Mouse (Mus musculus) hindbrain, embryonic 15.5 days (tissue): ENCODE results near the gene Srbd1. TPM values are rescaled to one million over a fixed set of nuclear protein-coding genes. Genes with fewer than 3 reads are reported as not detected.

ENCODE experiments used
- ATAC-seq: fragments of 200-750 bp; cut with Nextera tagmentation; 2 replicates; pipeline ENCODE4 v1.8.0; 2017; ENCODE audit warnings: low read depth, moderate number of reproducible peaks, moderate TSS enrichment; ENCODE audit not compliant: low FRiP score
- H3K27ac ChIP-seq: fragments of 300-500 bp; sonication (generic); replicated peaks from 2 replicates; pipeline ENCODE4 v1.5.1; 2015; ENCODE audit warnings: mild to moderate bottlenecking, inconsistent platforms
- H3K27me3 ChIP-seq: fragments of 300-500 bp; sonication (generic); 2 replicates; pipeline ENCODE4 v1.6.1; 2015; ENCODE audit warnings: control low read depth, inconsistent platforms
- H3K36me3 ChIP-seq: fragments of 300-500 bp; sonication (generic); 2 replicates; pipeline ENCODE4 v1.6.1; 2015; ENCODE audit warnings: control low read depth, inconsistent platforms
- H3K4me1 ChIP-seq: fragments of 300-500 bp; sonication (generic); replicated peaks from 2 replicates; pipeline ENCODE4 v1.6.1; 2015; ENCODE audit warnings: control low read depth, inconsistent platforms
- H3K4me2 ChIP-seq: fragments of 300-500 bp; sonication (generic); 2 replicates; pipeline ENCODE4 v1.6.1; 2015; ENCODE audit warnings: moderate library complexity, mild to moderate bottlenecking, inconsistent platforms
- H3K4me3 ChIP-seq: fragments of 300-500 bp; sonication (generic); 2 replicates; pipeline ENCODE4 v1.5.1; 2015; ENCODE audit warnings: mild to moderate bottlenecking, inconsistent platforms
- H3K9ac ChIP-seq: fragments of 300-500 bp; sonication (generic); 2 replicates; pipeline ENCODE4 v1.6.1; 2015; ENCODE audit warnings: inconsistent platforms
- H3K9me3 ChIP-seq: fragments of 300-500 bp; sonication (generic); 2 replicates; pipeline ENCODE4 v1.6.1; 2016; ENCODE audit warnings: control low read depth, inconsistent platforms
- WGBS: fragments of 180-500 bp; shearing (Covaris S2); methylation state at CpG from one replicate; pipeline ENCODE4 v1.1.7; 2015; 5-methylcytosine and 5-hydroxymethylcytosine counted together
- polyA plus RNA-seq: library from polyadenylated mRNA; unstranded; fragments of >200 nt; fragmentation: Nextera tagmentation; extraction: Ambion mirVana; gene quantifications from 2 replicates; pipeline ENCODE4 v1.2.1, GENCODE M21; 2015

Gene Srbd1
- polyA plus RNA-seq, 1 experiment from 2014 or later = 14.8 TPM

DNA sequence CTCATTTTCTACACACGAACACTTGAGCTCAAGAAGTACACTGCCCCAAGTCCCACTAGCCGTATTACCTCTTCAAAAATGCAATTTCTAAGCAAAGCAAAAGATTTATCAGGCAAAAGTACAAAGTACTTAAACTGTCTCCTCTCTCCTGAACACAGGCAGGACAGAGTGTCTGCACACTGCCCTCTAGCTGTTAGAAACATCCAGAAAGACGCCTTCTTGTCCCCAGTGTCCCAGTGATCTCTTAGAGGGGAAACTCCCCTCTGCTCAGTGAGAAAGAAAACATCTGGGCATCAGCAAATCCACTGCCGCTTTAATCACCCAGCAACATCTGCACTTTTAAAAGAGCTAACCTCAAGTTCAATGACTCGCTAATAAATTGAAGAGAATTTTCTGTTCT is 12.4 kb downstream of the Srbd1 start:
- H3K9ac ChIP-seq = no peak overlapping the region
- H3K4me2 ChIP-seq = no peak overlapping the region
- H3K27ac ChIP-seq = no peak overlapping the region
- H3K9me3 ChIP-seq = no peaks in the 10 kb centered on the region
- H3K4me1 ChIP-seq = no peaks in the 10 kb centered on the region
- peaks cover 20% of the 10 kb centered on the region for H3K36me3 ChIP-seq
- H3K27me3 ChIP-seq = no peaks in the 10 kb centered on the region
- no peak for ATAC-seq
- WGBS = 78% methylated on average over 5 of the region's 5 CpGs
- no peak overlapping the region for H3K4me3 ChIP-seq

DNA sequence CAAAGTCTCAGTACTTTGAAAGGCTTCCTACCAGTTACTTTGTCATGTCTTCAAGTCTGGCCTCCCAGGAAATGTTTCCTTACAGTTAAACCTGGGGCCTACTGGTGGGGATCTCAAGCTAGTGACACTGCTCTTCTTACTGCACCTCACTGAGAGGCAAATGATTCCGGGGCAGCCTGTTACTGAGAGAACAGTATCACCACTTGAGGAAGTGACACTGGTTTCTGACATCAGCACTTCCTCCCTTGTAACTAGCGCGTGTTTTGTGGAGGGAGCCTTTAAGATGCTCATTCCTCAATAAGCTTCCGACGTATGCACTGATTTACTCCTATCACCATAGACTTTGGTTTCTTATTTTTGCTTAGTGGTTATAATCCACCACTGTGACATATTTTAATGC is 16.8 kb downstream of the Srbd1 start:
- H3K9me3 ChIP-seq = no peaks in the 10 kb centered on the region
- no peak overlapping the region for H3K27ac ChIP-seq
- H3K36me3 ChIP-seq = peaks cover 4% of the 10 kb centered on the region; the same call in 1 of the 2 replicates
- WGBS = 93% methylated on average over 5 of the region's 5 CpGs
- no peaks in the 10 kb centered on the region for H3K4me1 ChIP-seq
- H3K4me3 ChIP-seq = no peak overlapping the region
- H3K9ac ChIP-seq = no peak overlapping the region
- H3K27me3 ChIP-seq = no peaks in the 10 kb centered on the region
- no peak overlapping the region for H3K4me2 ChIP-seq
- ATAC-seq = no peak

DNA sequence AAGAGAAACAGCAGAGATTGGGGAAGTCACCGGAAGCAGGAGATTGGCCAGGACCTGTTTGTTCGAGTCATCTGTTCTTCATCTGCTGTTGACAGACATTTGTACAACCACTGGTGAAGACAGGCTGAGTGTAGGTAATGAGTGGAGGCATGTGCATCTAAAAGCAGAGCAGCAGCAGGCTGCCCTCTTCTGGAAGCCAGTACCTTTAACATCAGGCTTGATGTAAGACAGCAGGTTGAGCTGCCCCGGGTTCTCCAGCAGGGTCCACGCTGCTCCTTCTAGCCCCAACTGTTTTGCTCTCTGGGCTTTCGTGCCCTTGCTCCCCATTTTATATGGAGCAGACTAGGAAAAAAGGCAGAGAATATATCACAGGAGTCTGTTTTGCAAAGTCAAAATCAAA is 19.1 kb downstream of the Srbd1 start:
- Histone ChIP-seq H3K4me2 (no peak overlapping the region), H3K9me3 (no peaks in the 10 kb centered on the region), H3K36me3 (peaks cover 14% of the 10 kb centered on the region; the same call in 1 of the 2 replicates), H3K27me3 (no peaks in the 10 kb centered on the region), H3K27ac (no peak overlapping the region), H3K4me1 (no peaks in the 10 kb centered on the region), H3K9ac (no peak overlapping the region), H3K4me3 (no peak overlapping the region)
- 90% methylated on average over 5 of the region's 5 CpGs for WGBS
- ATAC-seq = no peak

DNA sequence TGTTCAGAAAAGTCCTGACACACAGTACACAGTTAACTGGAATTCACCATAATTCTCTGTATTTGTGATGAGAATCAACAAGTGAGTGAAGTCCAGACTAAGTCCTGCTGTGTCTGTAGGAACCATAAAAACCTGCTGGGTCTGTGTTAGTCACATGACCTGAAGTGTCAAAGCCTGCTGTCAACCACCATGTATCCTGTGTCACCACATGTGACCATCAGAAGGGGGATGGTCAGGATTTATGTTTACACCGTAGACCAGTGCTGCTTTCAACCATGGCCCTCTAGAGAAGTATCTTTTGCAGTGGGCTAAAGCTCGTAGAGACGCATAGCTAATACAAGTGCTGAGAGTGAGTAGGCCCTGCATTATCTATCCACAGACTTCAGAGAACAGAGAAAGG is 21.8 kb downstream of the Srbd1 start:
- H3K4me1 ChIP-seq = no peaks in the 10 kb centered on the region
- H3K27ac ChIP-seq = no peak overlapping the region
- no peak overlapping the region for H3K4me3 ChIP-seq
- no peak overlapping the region for H3K9ac ChIP-seq
- WGBS = 96% methylated on average over 3 of the region's 3 CpGs
- H3K4me2 ChIP-seq = no peak overlapping the region
- H3K27me3 ChIP-seq = no peaks in the 10 kb centered on the region
- ATAC-seq = no peak
- H3K36me3 ChIP-seq = peaks cover 18% of the 10 kb centered on the region
- H3K9me3 ChIP-seq = no peaks in the 10 kb centered on the region

DNA sequence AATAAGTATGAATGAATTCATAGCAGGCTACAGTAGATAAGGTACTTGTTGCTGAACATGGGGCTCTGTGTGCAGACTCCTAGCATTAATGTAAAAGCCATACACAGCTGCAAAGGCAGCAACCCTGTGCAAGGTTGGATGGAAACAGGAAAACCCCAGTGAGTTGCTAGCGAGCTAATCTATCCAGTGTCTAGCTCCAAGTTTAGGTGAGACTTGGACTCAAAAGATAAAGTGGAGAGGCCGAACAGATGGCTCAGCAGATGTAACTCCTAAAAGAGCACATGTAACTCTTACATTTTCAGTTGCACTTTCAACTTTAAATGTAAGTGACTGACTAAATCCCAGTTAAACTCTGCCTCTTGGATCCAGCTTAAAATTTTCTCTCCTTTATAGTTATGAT is 48.1 kb downstream of the Srbd1 start:
- H3K27ac ChIP-seq = no peak overlapping the region
- H3K36me3 ChIP-seq = peaks cover 9% of the 10 kb centered on the region; the same call in 1 of the 2 replicates
- no peak overlapping the region for H3K4me2 ChIP-seq
- WGBS = 86% methylated on average over 2 of the region's 2 CpGs
- no peak overlapping the region for H3K4me3 ChIP-seq
- no peaks in the 10 kb centered on the region for H3K4me1 ChIP-seq
- no peaks in the 10 kb centered on the region for H3K9me3 ChIP-seq
- no peak for ATAC-seq
- no peak overlapping the region for H3K9ac ChIP-seq
- no peaks in the 10 kb centered on the region for H3K27me3 ChIP-seq

DNA sequence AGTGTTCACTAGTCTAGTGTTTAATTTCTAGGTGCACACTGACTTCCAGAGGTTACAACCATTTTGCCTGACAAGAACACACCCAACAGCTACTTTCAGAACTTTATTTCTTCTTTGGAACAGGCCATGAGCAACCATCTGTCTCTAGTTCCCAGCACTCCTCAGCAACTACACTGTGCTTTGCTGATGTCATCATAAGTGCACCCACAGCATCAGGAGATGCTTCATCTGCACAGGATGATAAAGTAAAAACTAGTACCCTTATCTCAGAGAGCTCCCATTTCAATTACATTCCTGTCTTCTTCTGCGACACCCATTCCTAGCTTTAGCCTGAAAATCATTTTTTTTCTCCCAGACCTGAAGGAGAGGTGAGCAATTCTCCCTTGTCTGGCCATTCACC is 51.9 kb downstream of the Srbd1 start:
- H3K4me3 ChIP-seq = no peak overlapping the region
- 91% methylated on average over 1 of the region's 1 CpGs for whole genome bisulfite sequencing
- no peak overlapping the region for H3K4me2 ChIP-seq
- no peaks in the 10 kb centered on the region for H3K9me3 ChIP-seq
- H3K36me3 ChIP-seq = peaks cover 9% of the 10 kb centered on the region; the same call in 1 of the 2 replicates
- ATAC-seq = no peak
- H3K9ac ChIP-seq = no peak overlapping the region
- H3K27ac ChIP-seq = no peak overlapping the region
- H3K4me1 ChIP-seq = no peaks in the 10 kb centered on the region
- no peaks in the 10 kb centered on the region for H3K27me3 ChIP-seq

DNA sequence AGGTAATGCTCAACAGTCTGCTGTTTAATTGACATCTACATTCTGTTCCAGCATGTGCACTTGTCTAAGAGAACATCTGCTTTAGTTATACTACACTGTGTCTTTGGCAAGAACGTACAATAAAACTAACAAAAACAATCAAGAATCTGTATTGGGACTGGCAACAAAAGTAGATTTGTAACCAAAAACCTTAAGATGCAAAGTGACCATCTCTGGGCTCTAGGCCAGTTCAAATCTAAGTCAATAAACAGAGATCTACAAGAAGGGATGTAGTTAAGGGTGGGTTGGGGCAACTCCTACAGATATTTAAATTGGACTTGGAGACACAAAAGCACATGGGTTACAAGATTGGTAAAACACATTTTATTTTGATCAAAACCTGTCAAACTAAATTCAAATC is 53.3 kb downstream of the Srbd1 start:
- no peaks in the 10 kb centered on the region for H3K27me3 ChIP-seq
- no peaks in the 10 kb centered on the region for H3K9me3 ChIP-seq
- H3K27ac ChIP-seq = no peak overlapping the region
- ATAC-seq = no peak
- H3K9ac ChIP-seq = no peak overlapping the region
- H3K4me1 ChIP-seq = no peaks in the 10 kb centered on the region
- peaks cover 6% of the 10 kb centered on the region; the same call in 1 of the 2 replicates for H3K36me3 ChIP-seq
- H3K4me3 ChIP-seq = no peak overlapping the region
- 72% methylated on average over 1 of the region's 1 CpGs for WGBS
- H3K4me2 ChIP-seq = no peak overlapping the region

DNA sequence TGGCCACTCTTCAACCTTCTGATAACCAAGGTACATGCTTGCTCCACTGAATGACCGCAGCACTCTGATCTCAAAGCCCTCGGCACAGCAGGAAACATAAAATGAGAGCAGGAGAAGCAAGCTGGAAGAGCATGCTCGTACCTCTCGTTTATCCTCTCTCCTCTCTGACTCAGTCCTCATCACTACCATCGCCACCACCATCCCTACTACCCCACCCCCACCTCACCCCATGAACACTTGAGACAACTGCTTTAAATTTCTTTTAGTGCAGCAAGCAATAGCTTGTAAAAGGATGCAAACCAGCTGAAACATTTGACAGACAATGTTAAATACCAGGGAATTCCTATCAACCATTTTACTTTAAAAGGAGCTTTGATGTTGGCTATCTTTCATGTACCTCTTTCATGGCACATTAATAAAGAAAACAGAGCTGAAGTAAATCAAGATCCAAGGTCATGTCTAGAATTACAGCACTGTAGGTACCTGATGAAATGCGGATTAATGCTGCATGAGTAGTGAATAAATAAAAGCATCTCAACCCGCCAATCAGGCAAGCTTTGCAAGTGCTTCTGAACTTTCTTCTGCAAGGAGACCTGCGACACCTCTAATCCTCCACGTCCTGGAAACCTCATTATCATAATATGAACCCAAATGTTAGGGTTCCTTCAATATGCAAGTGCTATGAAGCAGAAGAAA is 54.9 kb downstream of the Srbd1 start:
- Histone ChIP-seq H3K36me3 (peaks cover 1% of the 10 kb centered on the region; the same call in 1 of the 2 replicates), H3K27ac (no peak overlapping the region), H3K9me3 (no peaks in the 10 kb centered on the region), H3K4me1 (no peaks in the 10 kb centered on the region), H3K4me3 (no peak overlapping the region), H3K4me2 (no peak overlapping the region), H3K9ac (no peak overlapping the region), H3K27me3 (no peaks in the 10 kb centered on the region)
- no peak for ATAC-seq
- 73% methylated on average over 9 of the region's 9 CpGs for WGBS

DNA sequence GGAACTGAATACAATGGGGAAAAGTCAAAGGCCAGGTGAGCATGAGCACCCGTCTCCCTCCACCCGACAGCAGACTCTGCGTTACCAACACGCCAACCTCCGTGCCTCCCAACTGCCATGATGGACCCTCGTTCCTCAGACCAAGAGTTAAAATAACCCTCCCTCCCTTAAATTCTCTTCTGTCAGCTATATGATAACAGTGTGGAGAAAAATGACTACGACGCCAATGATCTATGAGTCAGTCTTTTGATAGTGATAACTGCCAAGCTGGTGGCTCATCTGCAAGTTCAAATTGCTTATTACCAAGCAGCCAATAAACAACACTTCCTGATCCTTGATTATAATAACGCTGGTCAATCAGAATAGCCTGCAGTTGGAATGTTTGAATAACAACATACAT is 57.1 kb downstream of the Srbd1 start:
- no peaks in the 10 kb centered on the region for H3K9me3 ChIP-seq
- no peak overlapping the region for H3K9ac ChIP-seq
- no peak overlapping the region for H3K4me3 ChIP-seq
- H3K4me2 ChIP-seq = no peak overlapping the region
- H3K27ac ChIP-seq = no peak overlapping the region
- no peaks in the 10 kb centered on the region for H3K27me3 ChIP-seq
- H3K36me3 ChIP-seq = no peaks in the 10 kb centered on the region
- no peak for ATAC-seq
- 91% methylated on average over 9 of the region's 9 CpGs for WGBS
- no peaks in the 10 kb centered on the region for H3K4me1 ChIP-seq

DNA sequence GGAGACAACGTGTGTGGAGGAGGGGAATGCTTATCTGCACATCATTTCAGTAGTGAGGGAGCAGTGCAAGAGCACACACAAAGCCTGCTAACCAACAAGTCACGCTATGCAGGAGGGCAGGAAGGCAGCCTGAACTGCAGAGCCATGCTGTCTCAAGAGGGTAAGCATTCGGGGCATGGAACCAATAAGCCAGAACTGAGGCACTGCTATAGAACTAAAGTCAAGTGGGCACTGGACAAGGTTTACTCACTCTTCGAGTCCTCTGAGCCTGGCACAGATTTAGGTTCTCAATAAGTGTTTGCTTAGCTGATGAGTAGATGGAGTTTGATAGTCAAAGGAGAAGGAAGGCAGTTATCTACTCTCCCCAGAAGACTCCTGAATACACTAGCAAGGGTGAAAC is 58.8 kb downstream of the Srbd1 start:
- ATAC-seq = no peak
- Histone ChIP-seq H3K9me3 (no peaks in the 10 kb centered on the region), H3K4me2 (no peak overlapping the region), H3K27me3 (no peaks in the 10 kb centered on the region), H3K4me1 (no peaks in the 10 kb centered on the region), H3K27ac (no peak overlapping the region), H3K36me3 (no peaks in the 10 kb centered on the region), H3K4me3 (no peak overlapping the region), H3K9ac (no peak overlapping the region)
- WGBS = 82% methylated on average over 4 of the region's 4 CpGs

DNA sequence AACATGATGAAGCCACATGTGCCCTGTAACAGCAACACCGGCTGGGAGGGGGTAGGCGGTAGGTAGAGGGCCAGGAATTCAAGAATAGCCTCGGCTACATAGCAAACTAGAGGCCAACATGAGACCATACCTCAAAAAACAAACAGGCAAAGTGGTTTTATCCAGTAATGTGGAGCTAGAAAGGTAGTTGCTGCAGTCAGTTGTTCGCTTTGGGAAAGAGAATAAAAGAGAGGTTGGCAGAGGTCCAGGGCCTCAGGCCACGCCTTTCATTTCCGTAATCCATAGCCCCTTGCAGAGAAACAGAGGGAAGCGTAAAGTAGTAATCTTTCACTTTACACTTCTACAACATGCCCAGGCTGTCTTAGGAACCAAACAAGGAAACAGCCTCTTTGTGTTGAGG is 61.8 kb downstream of the Srbd1 start:
- H3K4me1 ChIP-seq = no peaks in the 10 kb centered on the region
- no peak overlapping the region for H3K4me3 ChIP-seq
- no peaks in the 10 kb centered on the region for H3K36me3 ChIP-seq
- no peak overlapping the region for H3K9ac ChIP-seq
- H3K27ac ChIP-seq = no peak overlapping the region
- ATAC-seq = no peak
- H3K9me3 ChIP-seq = no peaks in the 10 kb centered on the region
- no peaks in the 10 kb centered on the region for H3K27me3 ChIP-seq
- no peak overlapping the region for H3K4me2 ChIP-seq
- 69% methylated on average over 7 of the region's 7 CpGs for WGBS

DNA sequence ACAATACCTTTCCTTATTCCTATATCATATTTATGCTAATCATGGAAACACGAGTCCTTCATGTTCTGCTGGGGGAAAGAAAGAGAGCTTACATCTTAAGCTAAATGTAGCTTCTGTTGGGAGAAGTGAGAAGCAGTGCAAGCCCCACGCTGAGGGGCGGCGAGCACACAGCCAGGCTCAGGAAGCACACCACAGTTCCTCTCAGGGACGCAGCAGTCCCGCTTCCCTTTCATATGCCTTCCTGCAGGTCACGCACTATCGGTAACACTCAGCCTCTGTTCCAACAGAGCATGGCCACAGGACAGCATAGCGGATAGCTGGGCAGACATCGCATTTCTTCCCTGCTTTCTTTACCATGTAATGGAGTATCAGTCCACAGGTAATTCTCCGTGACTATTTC is 66.9 kb downstream of the Srbd1 start:
- Histone ChIP-seq H3K4me1 (no peaks in the 10 kb centered on the region), H3K27me3 (no peaks in the 10 kb centered on the region), H3K9me3 (no peaks in the 10 kb centered on the region), H3K27ac (no peak overlapping the region), H3K4me3 (no peak overlapping the region), H3K9ac (no peak overlapping the region), H3K36me3 (no peaks in the 10 kb centered on the region), H3K4me2 (no peak overlapping the region)
- ATAC-seq = no peak
- WGBS = 83% methylated on average over 11 of the region's 11 CpGs

DNA sequence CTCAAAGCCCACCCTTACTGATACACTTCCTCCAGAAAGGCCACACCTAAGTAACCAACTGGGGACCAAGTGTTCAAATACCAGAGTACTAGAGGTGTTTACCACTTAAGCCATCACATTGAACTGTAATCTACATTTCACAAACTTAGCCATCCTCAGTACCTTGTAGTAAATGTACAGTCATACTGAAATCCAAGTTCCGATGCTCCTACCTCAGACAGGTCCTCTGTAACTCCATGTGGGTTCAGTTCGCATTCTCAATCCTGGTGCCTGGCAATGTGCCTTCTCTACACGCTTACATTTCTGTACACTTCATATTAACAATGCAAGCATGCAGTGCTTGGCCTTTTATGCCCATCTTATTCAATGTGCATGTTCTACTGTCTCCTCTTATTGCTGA is 77.5 kb downstream of the Srbd1 start:
- H3K27me3 ChIP-seq = no peaks in the 10 kb centered on the region
- WGBS = 89% methylated on average over 3 of the region's 3 CpGs
- H3K4me2 ChIP-seq = no peak overlapping the region
- no peak for ATAC-seq
- no peak overlapping the region for H3K4me3 ChIP-seq
- no peaks in the 10 kb centered on the region for H3K4me1 ChIP-seq
- H3K27ac ChIP-seq = no peak overlapping the region
- H3K36me3 ChIP-seq = no peaks in the 10 kb centered on the region
- H3K9ac ChIP-seq = no peak overlapping the region
- H3K9me3 ChIP-seq = no peaks in the 10 kb centered on the region
